Mouse (Mus musculus): ENCODE data around the gene Plp2. TPM values are rescaled to one million over a fixed set of nuclear protein-coding genes. Genes with fewer than 3 reads are reported as not detected.
A peak's percentile ranks its signal among the peaks of the same experiment; 100 is the strongest.
"Not testable (repeated sequence)": the region's sequence is repeated elsewhere in the genome, so short reads cannot be mapped to it uniquely, and the experiment has no call there.

The Plp2 gene
- 10 to 100 TPM; 43.8 to 58.0 TPM for total RNA-seq (2021)
- long read RNA-seq, experiment 1, transcript Plp2-201 (5 exons, 1,157 nt), result major isoform, 31 of 31 reads
- long read RNA-seq, experiment 1, partial matches to known transcripts, result 0 of 31 reads
- long read RNA-seq, experiment 1, other reads (novel, unspliced or antisense), result 0 of 31 reads
- long read RNA-seq, experiment 2, transcript Plp2-201 (5 exons, 1,157 nt), result major isoform, 32 of 32 reads
- long read RNA-seq, experiment 2, partial matches to known transcripts, result 0 of 32 reads
- long read RNA-seq, experiment 2, other reads (novel, unspliced or antisense), result 0 of 32 reads

GRCm38 (mm10) chrX:7670921-7671623 is at the start of gene Plp2:
TSS of gene Plp2 (minus strand) at chrX:7671390.
- intact Hi-C loops (cut with DNase I), result no loop called here

GRCm38 (mm10) chrX:7716058-7716457 is 44.9 kb upstream of the Plp2 start:
- DNase-seq; intact Hi-C loops (cut with DNase I): not testable (repeated sequence)

More at GRCm38 (mm10) chrX:7670921-7671623, at the start of gene Plp2:
- peak; percentile 40 to 49 for DNase-seq

GRCm38 (mm10) chrX:7714135-7714899 is 43.1 kb upstream of the Plp2 start, which contains the start of gene Wdr45:
TSS of gene Wdr45 (plus strand) at chrX:7714333.
- intact Hi-C loops (cut with DNase I), result not testable (repeated sequence)
- DNase-seq, result peak; percentile 88 to 90

GRCm38 (mm10) chrX:7713764-7714134 is 42.6 kb upstream of the Plp2 start:
- intact Hi-C loops (cut with DNase I); DNase-seq: not testable (repeated sequence)

- DNase-seq, result peak; percentile 69 to 80
- intact Hi-C loops (cut with DNase I), result loop anchor here (10.0 kb wide), 1 partner anchor 372 kb away; no protein-coding TSS in a partner anchor
These were observed 25.8 kb upstream of the Plp2 start, which contains the start of gene Gpkow for GRCm38 (mm10) chrX:7696954-7697381. TSS of gene Gpkow (plus strand) at chrX:7697131.

- DNase-seq, result no peak
- intact Hi-C loops (cut with DNase I), result loop anchor here (10.0 kb wide), 1 partner anchor 372 kb away; no protein-coding TSS in a partner anchor
These were observed 25.3 kb upstream of the Plp2 start for GRCm38 (mm10) chrX:7696520-7696919.

DNA sequence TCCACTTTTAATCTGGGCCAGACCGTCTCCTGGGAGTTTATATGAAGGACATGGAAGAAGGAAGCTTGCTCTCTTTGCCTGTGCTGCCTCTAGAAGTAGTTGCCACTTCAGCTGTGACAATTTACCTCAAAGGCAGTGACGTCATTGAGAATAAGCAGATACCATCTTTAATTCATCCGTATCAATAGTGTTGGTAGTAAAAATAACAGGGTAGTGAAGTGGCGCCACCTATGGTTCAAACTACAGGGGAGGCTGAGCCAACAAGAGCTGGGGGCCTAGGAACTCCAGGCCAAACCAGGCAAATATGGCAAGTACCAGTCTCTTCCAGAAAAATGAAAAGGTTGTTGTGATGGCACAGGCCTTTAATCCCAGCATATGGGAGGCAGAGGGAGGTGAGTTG is 21.7 kb upstream of the Plp2 start:
- intact Hi-C loops (cut with DNase I), result loop anchor here (2.0 to 10.0 kb wide), 3 partner anchors 221 to 368 kb away; no protein-coding TSS in a partner anchor
- DNase-seq, result peak; percentile 24 to 39

GRCm38 (mm10) chrX:7690486-7690885 is 19.3 kb upstream of the Plp2 start:
- intact Hi-C loops (cut with DNase I), result loop anchor here (5.0 to 10.0 kb wide), 2 partner anchors 218 to 366 kb away; no protein-coding TSS in a partner anchor
- DNase-seq, result no peak

- intact Hi-C loops (cut with DNase I), result no loop called here
- no peak for DNase-seq
These were observed 17.1 kb upstream of the Plp2 start for GRCm38 (mm10) chrX:7688321-7688720.

DNA sequence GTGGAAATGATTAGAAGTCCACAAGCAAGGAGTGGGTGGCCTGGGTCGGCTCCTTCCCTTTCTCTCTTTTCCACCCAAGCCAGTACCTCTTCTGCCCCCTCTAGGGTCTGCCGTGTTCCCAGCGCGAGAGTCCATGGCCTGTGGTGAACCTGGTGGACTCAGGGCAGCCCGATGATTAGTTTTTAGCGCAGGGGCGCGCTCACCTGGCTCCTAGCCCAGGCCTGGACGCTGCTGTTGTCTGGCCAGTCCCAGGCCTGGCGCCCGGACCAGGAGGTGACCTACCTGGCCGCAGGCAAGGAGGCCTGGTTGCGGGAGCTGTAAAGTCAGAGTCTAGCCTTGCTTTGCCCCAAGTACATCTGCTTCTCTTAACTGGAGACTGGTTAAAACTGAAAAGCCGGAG is 9.7 kb upstream of the Plp2 start, which contains the start of gene Magix:
Gene Magix (minus strand): TSS at position 388 of the 400 bp plus-strand sequence.
- intact Hi-C loops (cut with DNase I), result no loop called here
- peak; percentile 54 to 57 for DNase-seq

- DNase-seq, result no peak
- intact Hi-C loops (cut with DNase I), result no loop called here
These were observed 8.8 kb upstream of the Plp2 start for GRCm38 (mm10) chrX:7680057-7680412.

DNA sequence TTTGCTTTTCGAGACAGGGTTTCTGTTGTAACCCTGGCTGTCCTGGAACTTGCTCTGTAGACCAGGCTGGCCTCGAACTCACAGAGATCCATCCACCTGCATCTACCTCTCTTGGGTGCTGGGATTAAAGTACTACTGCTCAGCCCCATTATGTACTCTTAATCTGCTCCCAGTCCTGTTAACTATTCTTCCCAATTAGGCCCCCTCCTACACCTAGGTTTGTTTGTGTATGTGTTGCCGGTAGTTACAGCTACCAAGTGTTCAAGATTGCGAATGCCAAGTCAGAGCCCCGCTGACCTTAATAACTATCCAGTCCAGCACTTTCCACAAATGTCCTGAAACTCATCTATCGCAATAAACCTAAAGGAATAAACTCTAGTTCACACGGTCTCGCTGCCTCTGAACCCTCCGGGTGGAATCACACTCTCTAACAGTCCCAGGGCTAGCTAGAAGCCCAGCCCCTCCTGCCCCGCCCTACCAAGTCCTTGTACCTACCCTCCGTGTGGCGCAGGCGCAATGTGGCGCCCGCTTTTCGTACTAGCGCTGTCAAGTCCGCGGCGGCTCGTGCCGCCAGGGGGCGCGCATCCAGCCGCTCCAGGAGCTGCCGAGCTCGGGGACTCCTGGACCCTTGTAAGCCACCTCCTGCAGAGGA is 8.3 kb upstream of the Plp2 start:
- intact Hi-C loops (cut with DNase I), result no loop called here
- DNase-seq, result peak; percentile 94 to 95

DNA sequence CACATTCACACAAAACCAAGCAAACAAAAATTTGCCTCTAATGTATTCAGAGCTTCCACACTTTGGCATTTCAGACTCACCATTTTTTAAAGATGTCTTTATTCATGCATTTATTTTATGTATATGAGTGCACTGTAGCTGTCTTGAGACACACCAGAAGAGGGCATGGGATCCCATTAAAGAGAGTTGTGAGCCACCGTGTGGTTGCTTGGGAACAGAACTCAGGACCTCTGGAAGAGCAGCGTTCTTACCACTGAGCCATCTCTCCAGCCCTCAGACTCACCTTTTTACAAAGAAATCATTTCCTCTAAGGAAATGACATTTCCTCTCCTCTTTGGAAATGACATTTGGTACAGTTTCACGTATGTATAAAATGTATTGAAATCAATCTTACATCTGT is 7.8 kb upstream of the Plp2 start:
- intact Hi-C loops (cut with DNase I), result no loop called here
- no peak for DNase-seq

DNA sequence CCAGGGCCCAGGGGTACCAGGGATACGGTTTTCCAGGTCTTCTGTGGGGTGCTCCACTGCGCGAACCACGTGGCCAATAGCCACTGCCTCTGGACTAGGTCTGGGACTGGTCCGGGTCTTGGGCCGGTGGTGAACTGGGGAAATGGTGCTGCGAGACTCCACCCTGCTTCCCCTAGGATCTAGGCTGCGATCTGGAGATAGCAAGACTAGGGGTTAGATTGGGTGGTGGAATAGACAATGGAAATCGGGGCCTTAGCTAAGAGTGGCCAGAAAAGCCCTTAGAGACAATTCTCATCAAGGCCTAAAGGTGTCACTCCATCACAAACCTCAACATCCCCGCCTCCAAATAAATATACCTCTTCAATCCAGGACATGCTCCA is 3.8 kb upstream of the Plp2 start:
- intact Hi-C loops (cut with DNase I), result no loop called here
- no peak for DNase-seq

DNA sequence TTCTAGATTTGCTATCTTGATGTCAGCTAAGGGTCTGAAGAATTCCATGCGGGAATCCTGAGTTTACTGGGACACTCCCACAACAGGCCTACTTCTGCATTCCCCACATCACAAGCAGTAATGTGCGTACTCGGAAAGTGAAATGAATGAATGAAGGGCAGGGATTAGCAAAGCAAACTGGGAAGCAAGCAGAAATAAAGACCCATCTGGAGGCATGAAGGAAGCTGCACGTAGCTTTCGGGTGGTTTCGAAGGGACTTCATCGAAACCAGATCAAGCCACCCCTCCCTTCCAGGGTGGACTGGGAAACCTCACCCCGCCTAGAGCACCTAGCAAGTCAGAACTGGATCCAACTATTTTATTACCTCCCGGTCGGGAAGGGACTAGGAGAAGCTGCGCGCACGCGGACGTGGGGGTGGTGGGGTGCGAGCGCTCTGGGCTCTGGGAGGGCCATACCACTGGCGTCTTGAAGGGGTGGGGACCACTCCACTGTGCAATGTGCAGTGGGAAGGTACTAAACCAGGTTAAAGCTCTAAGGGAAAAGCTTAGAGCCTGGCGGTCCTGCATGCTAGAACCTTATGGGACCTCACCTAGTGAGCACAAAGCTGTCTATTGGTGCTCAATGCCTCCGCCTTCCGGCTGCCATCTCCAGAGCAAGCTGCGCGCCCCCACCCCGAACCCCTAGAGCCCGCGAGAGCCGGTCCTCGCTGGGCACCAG is 3.3 kb upstream of the Plp2 start:
- intact Hi-C loops (cut with DNase I), result no loop called here
- DNase-seq, result no peak

DNA sequence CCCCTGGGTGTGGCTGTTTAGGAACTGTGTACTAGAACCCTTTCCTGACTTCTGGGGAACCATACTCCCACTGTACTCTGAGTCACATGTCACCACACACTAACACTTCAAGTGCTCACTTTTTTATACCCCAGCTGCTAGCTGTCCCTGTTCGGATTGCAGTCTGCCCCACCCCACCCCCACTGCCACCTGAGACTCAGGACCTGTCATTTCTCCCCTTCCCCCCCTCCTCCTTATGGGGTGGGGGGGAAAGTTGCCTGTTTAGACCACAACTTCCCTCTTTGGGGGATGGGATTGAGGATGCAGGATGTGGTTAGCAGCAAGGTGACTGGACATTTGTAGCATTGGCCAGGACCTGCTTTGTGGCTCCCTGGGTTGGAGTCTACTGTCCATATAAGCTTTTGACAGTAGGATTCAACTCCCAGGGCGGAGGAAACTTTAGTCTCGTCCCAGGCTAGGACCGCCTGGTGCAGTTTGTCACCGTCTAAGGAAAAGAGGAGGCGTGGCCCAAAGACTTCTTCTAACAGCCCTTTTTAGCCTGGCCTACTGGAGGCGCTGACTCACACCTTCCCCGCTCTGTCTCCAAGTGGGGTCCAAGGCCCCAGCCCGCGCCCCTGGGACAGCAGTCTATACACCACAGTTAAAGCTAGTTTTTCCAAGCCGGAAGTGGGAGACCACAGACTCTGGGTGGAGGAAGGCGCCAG is 2.5 kb upstream of the Plp2 start:
- DNase-seq, result no peak
- intact Hi-C loops (cut with DNase I), result no loop called here

GRCm38 (mm10) chrX:7672739-7673138 is 1.5 kb upstream of the Plp2 start:
- intact Hi-C loops (cut with DNase I), result no loop called here
- DNase-seq, result no peak

DNA sequence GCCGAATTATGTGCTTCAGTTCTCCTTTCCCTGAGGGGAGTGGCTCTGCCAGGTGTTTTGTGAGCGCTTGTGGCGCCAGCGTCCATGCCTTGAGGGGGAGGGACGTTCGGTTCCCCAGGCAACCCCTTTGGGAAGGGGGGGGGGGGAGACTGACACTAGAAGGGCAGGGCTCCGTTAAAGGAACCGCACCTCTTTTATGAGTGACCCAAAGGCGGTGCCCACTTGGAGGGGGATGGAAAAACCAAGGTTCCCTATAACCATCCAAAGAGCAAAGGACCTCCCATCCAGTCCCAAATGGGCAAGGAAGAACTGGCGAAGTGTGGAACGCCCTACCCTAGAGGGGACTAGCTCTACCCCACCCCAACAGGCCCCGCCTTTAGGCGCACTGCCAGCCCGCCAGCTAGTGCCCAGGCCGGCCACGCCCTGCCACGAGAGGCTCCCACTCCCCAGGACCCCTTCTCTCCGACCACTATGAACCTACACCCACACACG is 754 bp downstream of the Plp2 start:
- intact Hi-C loops (cut with DNase I), result no loop called here
- DNase-seq, result peak; percentile 75 to 76
